Mouse (Mus musculus) left cerebral cortex, postnatal 25 days (tissue): ENCODE measurements at regions not wholly inside any gene's neighbourhood (a gene's known extent, or its start where the extent isn't known, plus 50 kb on each side); places are given as distances from the start of the nearest gene placed in this dataset.

Source experiments
- DNase-seq, 2 experiments: peaks; one replicate each; pipeline ENCODE4 v3.0.0; 2022; ENCODE audit warnings: low spot score in 2 of 2, mixed read lengths in 1 of 2
- intact Hi-C: fragments of 180-260 bp; cut with DNase I; formaldehyde crosslinking; loops from one replicate; pipeline ENCODE4 v1.15.1; 2025

- intact Hi-C loops: no loop called here
- DNase-seq: peak; percentile 4 to 50
Observed at GRCm38 (mm10) chr8:73930344-73930743, 577.0 kb upstream of the Large1 start.

GRCm38 (mm10) chr8:73925515-73926241 lies 572.3 kb upstream of the Large1 start:
- intact Hi-C loops: no loop called here
- no peak for DNase-seq

- intact Hi-C loops: loop anchor here (5.0 kb wide), 4 partner anchors 279 to 929 kb away; partner anchors contain the start of gene Large1
- DNase-seq: peak; percentile 7 to 76
Observed at GRCm38 (mm10) chr8:73923181-73923580, 569.8 kb upstream of the Large1 start.

GRCm38 (mm10) chr8:73921158-73921557 lies 567.8 kb upstream of the Large1 start:
- DNase-seq: peak in 1 of 2 experiments; percentile 84

GRCm38 (mm10) chr8:73920564-73920963 lies 567.2 kb upstream of the Large1 start:
- intact Hi-C loops: loop anchor here (5.0 kb wide), 4 partner anchors 282 to 932 kb away; partner anchors contain the start of gene Large1
- DNase-seq: no peak

More at GRCm38 (mm10) chr8:73921158-73921557, 567.8 kb upstream of the Large1 start:
- intact Hi-C loops: loop anchor here (1.0 to 5.0 kb wide), 5 partner anchors 281 to 931 kb away; partner anchors contain the start of gene Large1

GRCm38 (mm10) chr8:73905071-73905470 lies 551.7 kb upstream of the Large1 start:
- intact Hi-C loops: no loop called here

GRCm38 (mm10) chr8:73903838-73904237 lies 550.5 kb upstream of the Large1 start:
- intact Hi-C loops: no loop called here
- DNase-seq: no peak

More at GRCm38 (mm10) chr8:73905071-73905470, 551.7 kb upstream of the Large1 start:
- DNase-seq: no peak

GRCm38 (mm10) chr8:73885976-73886375 lies 532.6 kb upstream of the Large1 start:
- intact Hi-C loops: no loop called here
- no peak for DNase-seq

- intact Hi-C loops: no loop called here
- no peak for DNase-seq
Observed at GRCm38 (mm10) chr8:73881606-73882005, 528.3 kb upstream of the Large1 start.
